Mouse (Mus musculus) midbrain, embryonic 16.5 days (tissue): ENCODE data around the gene Kcna10. TPM values are rescaled to one million over a fixed set of nuclear protein-coding genes. Genes with fewer than 3 reads are reported as not detected.

Experiments
- ATAC-seq: fragments of 200-750 bp; cut with Nextera tagmentation; 2 replicates; pipeline ENCODE4 v1.8.0; 2017; ENCODE audit warnings: moderate TSS enrichment
- H3K27ac ChIP-seq: fragments of 300-500 bp; sonication (generic); 2 replicates; pipeline ENCODE4 v1.5.1; 2014; ENCODE audit warnings: mild to moderate bottlenecking, low read length, mixed read lengths
- H3K27me3 ChIP-seq: fragments of 300-500 bp; sonication (generic); 2 replicates; pipeline ENCODE4 v1.6.1; 2014; ENCODE audit warnings: low read depth, low read length, mixed read lengths; ENCODE audit not compliant: control insufficient read depth, insufficient read depth
- H3K36me3 ChIP-seq: fragments of 300-500 bp; sonication (generic); 2 replicates; pipeline ENCODE4 v1.6.1; 2014; ENCODE audit warnings: mild to moderate bottlenecking, low read length, moderate library complexity, mixed read lengths; ENCODE audit not compliant: control insufficient read depth, insufficient read depth
- H3K4me1 ChIP-seq: fragments of 300-500 bp; sonication (generic); 2 replicates; pipeline ENCODE4 v1.6.1; 2014; ENCODE audit warnings: mild to moderate bottlenecking, low read length, mixed read lengths; ENCODE audit not compliant: control insufficient read depth, insufficient read depth
- H3K4me2 ChIP-seq: fragments of 300-500 bp; sonication (generic); 2 replicates; pipeline ENCODE4 v1.6.1; 2014; ENCODE audit warnings: mild to moderate bottlenecking, low read length, mixed read lengths
- H3K4me3 ChIP-seq: fragments of 300-500 bp; sonication (generic); 2 replicates; pipeline ENCODE4 v1.5.1; 2014; ENCODE audit warnings: low read depth, mild to moderate bottlenecking, low read length, moderate library complexity, mixed read lengths
- H3K9ac ChIP-seq: fragments of 300-500 bp; sonication (generic); 2 replicates; pipeline ENCODE4 v1.6.1; 2014; ENCODE audit warnings: low read depth, low read length, mixed read lengths
- H3K9me3 ChIP-seq: fragments of 300-500 bp; sonication (generic); replicated peaks from 2 replicates; pipeline ENCODE4 v1.6.1; 2014; ENCODE audit warnings: mild to moderate bottlenecking, low read length, mixed read lengths; ENCODE audit not compliant: control insufficient read depth, poor library complexity, severe bottlenecking
- WGBS: fragments of 180-500 bp; shearing (Covaris S2); extraction: QIAGEN DNeasy Blood & Tissue Kit; methylation state at CpG from one replicate; pipeline ENCODE4 v1.1.7; 2014; 5-methylcytosine and 5-hydroxymethylcytosine counted together
- polyA plus RNA-seq: library from polyadenylated mRNA; unstranded; fragments of >200 nt; fragmentation: Nextera tagmentation; extraction: Ambion mirVana; gene quantifications from 2 replicates; pipeline ENCODE4 v1.2.1, GENCODE M21; 2015

Gene Kcna10
- polyA plus RNA-seq, 1 experiment from 2014 or later = not detected

- Histone ChIP-seq H3K36me3 (no peaks in the 10 kb centered on the region), H3K9me3 (no peaks in the 10 kb centered on the region), H3K4me3 (peak overlapping the region; percentile 19), H3K4me1 (no peaks in the 10 kb centered on the region; the same call in 1 of the 2 replicates), H3K27ac (no peak overlapping the region), H3K9ac (peak overlapping the region; percentile 8; the same call in 1 of the 2 replicates), H3K4me2 (peak overlapping the region; percentile 47), H3K27me3 (no peaks in the 10 kb centered on the region)
- 1% methylated on average over 17 of the region's 17 CpGs for WGBS
- peak; percentile 77 for ATAC-seq
These were observed 23.0 kb upstream of the Kcna10 start for GRCm38 (mm10) chr3:107159859-107160324.

- Histone ChIP-seq H3K9me3 (no peaks in the 10 kb centered on the region), H3K9ac (no peak overlapping the region), H3K27ac (no peak overlapping the region), H3K4me1 (no peaks in the 10 kb centered on the region; the same call in 1 of the 2 replicates), H3K4me3 (no peak overlapping the region), H3K27me3 (no peaks in the 10 kb centered on the region), H3K36me3 (no peaks in the 10 kb centered on the region), H3K4me2 (no peak overlapping the region)
- ATAC-seq = no peak
- WGBS = 88% methylated on average over 2 of the region's 2 CpGs
These were observed 20.1 kb upstream of the Kcna10 start for GRCm38 (mm10) chr3:107162741-107163140.

GRCm38 (mm10) chr3:107169552-107169951 lies 13.3 kb upstream of the Kcna10 start:
- no peak for ATAC-seq
- no peak overlapping the region for H3K4me2 ChIP-seq
- no peaks in the 10 kb centered on the region for H3K9me3 ChIP-seq
- H3K9ac ChIP-seq = no peak overlapping the region
- no peaks in the 10 kb centered on the region for H3K27me3 ChIP-seq
- H3K36me3 ChIP-seq = no peaks in the 10 kb centered on the region
- no peaks in the 10 kb centered on the region for H3K4me1 ChIP-seq
- H3K27ac ChIP-seq = no peak overlapping the region
- 80% methylated on average over 2 of the region's 2 CpGs for WGBS
- H3K4me3 ChIP-seq = no peak overlapping the region

- no peak overlapping the region for H3K9ac ChIP-seq
- H3K4me2 ChIP-seq = no peak overlapping the region
- no peak overlapping the region for H3K4me3 ChIP-seq
- no peaks in the 10 kb centered on the region for H3K4me1 ChIP-seq
- WGBS = 86% methylated on average over 3 of the region's 3 CpGs
- ATAC-seq = no peak
- no peaks in the 10 kb centered on the region for H3K27me3 ChIP-seq
- no peaks in the 10 kb centered on the region for H3K36me3 ChIP-seq
- no peaks in the 10 kb centered on the region for H3K9me3 ChIP-seq
- H3K27ac ChIP-seq = no peak overlapping the region
These were observed 10.9 kb upstream of the Kcna10 start for GRCm38 (mm10) chr3:107171964-107172363.

- H3K27ac ChIP-seq = no peak overlapping the region
- H3K4me1 ChIP-seq = no peaks in the 10 kb centered on the region
- no peak for ATAC-seq
- no peaks in the 10 kb centered on the region for H3K9me3 ChIP-seq
- no peak overlapping the region for H3K4me2 ChIP-seq
- no peak overlapping the region for H3K4me3 ChIP-seq
- no peak overlapping the region for H3K9ac ChIP-seq
- H3K27me3 ChIP-seq = no peaks in the 10 kb centered on the region
- H3K36me3 ChIP-seq = no peaks in the 10 kb centered on the region
- 87% methylated on average over 1 of the region's 1 CpGs for WGBS
These were observed 10.3 kb upstream of the Kcna10 start for GRCm38 (mm10) chr3:107172556-107172955.

- 78% methylated on average over 4 of the region's 4 CpGs for WGBS
- no peaks in the 10 kb centered on the region for H3K9me3 ChIP-seq
- no peak for ATAC-seq
These were observed 7.4 kb upstream of the Kcna10 start for GRCm38 (mm10) chr3:107175486-107175885.

GRCm38 (mm10) chr3:107176501-107176900 lies 6.4 kb upstream of the Kcna10 start:
- Histone ChIP-seq H3K36me3 (no peaks in the 10 kb centered on the region), H3K4me2 (no peak overlapping the region), H3K4me1 (no peaks in the 10 kb centered on the region), H3K27ac (no peak overlapping the region), H3K4me3 (no peak overlapping the region), H3K9me3 (no peaks in the 10 kb centered on the region), H3K27me3 (no peaks in the 10 kb centered on the region), H3K9ac (no peak overlapping the region)
- 55% methylated on average over 9 of the region's 9 CpGs for WGBS
- ATAC-seq = peak; percentile 48; the same call in 1 of the 2 replicates

More at GRCm38 (mm10) chr3:107175486-107175885, 7.4 kb upstream of the Kcna10 start:
- Histone ChIP-seq H3K36me3 (no peaks in the 10 kb centered on the region), H3K27me3 (no peaks in the 10 kb centered on the region), H3K4me1 (no peaks in the 10 kb centered on the region), H3K9ac (no peak overlapping the region), H3K4me3 (no peak overlapping the region), H3K4me2 (no peak overlapping the region), H3K27ac (no peak overlapping the region)

- no peaks in the 10 kb centered on the region for H3K27me3 ChIP-seq
- no peaks in the 10 kb centered on the region for H3K4me1 ChIP-seq
- no peak overlapping the region for H3K27ac ChIP-seq
- H3K4me3 ChIP-seq = no peak overlapping the region
- 77% methylated on average over 2 of the region's 2 CpGs for WGBS
- no peak for ATAC-seq
- H3K9ac ChIP-seq = no peak overlapping the region
- no peak overlapping the region for H3K4me2 ChIP-seq
- H3K9me3 ChIP-seq = no peaks in the 10 kb centered on the region
- H3K36me3 ChIP-seq = no peaks in the 10 kb centered on the region
These were observed 2.0 kb upstream of the Kcna10 start for GRCm38 (mm10) chr3:107180860-107181259.

GRCm38 (mm10) chr3:107183178-107183577 lies 322 bp downstream of the Kcna10 start:
- Histone ChIP-seq H3K4me2 (no peak overlapping the region), H3K9me3 (no peaks in the 10 kb centered on the region), H3K27me3 (no peaks in the 10 kb centered on the region), H3K4me3 (no peak overlapping the region), H3K27ac (no peak overlapping the region), H3K9ac (no peak overlapping the region), H3K36me3 (no peaks in the 10 kb centered on the region), H3K4me1 (no peaks in the 10 kb centered on the region; the same call in 1 of the 2 replicates)
- 81% methylated on average over 3 of the region's 3 CpGs for WGBS
- no peak for ATAC-seq
